Mouse (Mus musculus) embryonic facial prominence, embryonic 12.5 days (tissue): ENCODE results near the gene Prickle4. TPM values are rescaled to one million over a fixed set of nuclear protein-coding genes. Genes with fewer than 3 reads are reported as not detected.

Experiments
- ATAC-seq: fragments of 200-750 bp; cut with Nextera tagmentation; 2 replicates; pipeline ENCODE4 v1.8.0; 2017; ENCODE audit not compliant: insufficient number of reproducible peaks, insufficient read depth, low FRiP score, low TSS enrichment
- H3K27ac ChIP-seq: fragments of 300-500 bp; sonication (generic); 2 replicates; pipeline ENCODE4 v1.5.1; 2016; ENCODE audit warnings: mild to moderate bottlenecking
- H3K27me3 ChIP-seq: fragments of 300-500 bp; sonication (generic); 2 replicates; pipeline ENCODE4 v1.6.1; 2016; ENCODE audit warnings: mild to moderate bottlenecking, moderate library complexity
- H3K36me3 ChIP-seq: fragments of 300-500 bp; sonication (generic); 2 replicates; pipeline ENCODE4 v1.6.1; 2016; ENCODE audit warnings: mild to moderate bottlenecking
- H3K4me1 ChIP-seq: fragments of 300-500 bp; sonication (generic); 2 replicates; pipeline ENCODE4 v1.6.1; 2016
- H3K4me2 ChIP-seq: fragments of 300-500 bp; sonication (generic); replicated peaks from 2 replicates; pipeline ENCODE4 v1.6.1; 2016; ENCODE audit warnings: mild to moderate bottlenecking, moderate library complexity
- H3K4me3 ChIP-seq: fragments of 300-500 bp; sonication (generic); 2 replicates; pipeline ENCODE4 v1.5.1; 2016; ENCODE audit warnings: mild to moderate bottlenecking
- H3K9ac ChIP-seq: fragments of 300-500 bp; sonication (generic); 2 replicates; pipeline ENCODE4 v1.6.1; 2016; ENCODE audit warnings: mild to moderate bottlenecking, moderate library complexity
- H3K9me3 ChIP-seq: fragments of 300-500 bp; sonication (generic); 2 replicates; pipeline ENCODE4 v1.6.1; 2016; ENCODE audit warnings: mild to moderate bottlenecking, moderate library complexity
- WGBS: fragments of 180-500 bp; shearing (Covaris S2); methylation state at CpG from one replicate; pipeline ENCODE4 v1.1.7; 2016; 5-methylcytosine and 5-hydroxymethylcytosine counted together
- polyA plus RNA-seq: library from polyadenylated mRNA; unstranded; fragments of >200 nt; fragmentation: Nextera tagmentation; extraction: Ambion mirVana; gene quantifications from 2 replicates; pipeline ENCODE4 v1.2.1, GENCODE M21; 2016

Gene Prickle4
- polyA plus RNA-seq, 1 experiment from 2014 or later: 1.2 TPM

DNA sequence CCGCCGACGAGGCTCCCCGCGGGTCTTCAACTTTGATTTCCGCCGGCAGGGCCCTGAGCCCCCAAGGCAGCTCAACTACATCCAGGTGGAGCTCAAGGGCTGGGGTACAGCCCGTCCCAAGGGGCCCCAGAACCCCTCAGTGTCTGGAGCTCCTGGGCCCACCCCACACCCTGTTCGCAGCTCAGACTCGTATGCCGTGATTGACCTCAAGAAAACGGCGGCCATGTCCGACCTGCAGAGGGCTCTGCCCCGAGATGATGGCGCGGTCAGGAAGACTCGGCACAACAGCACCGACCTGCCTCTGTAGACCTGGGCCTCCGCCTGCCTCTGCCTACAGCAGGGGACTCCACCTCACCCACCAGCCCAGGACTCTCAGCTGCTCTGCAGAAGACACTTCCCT, 9.0 kb upstream of the Prickle4 start:
- Histone ChIP-seq H3K4me1 (peaks cover 11% of the 10 kb centered on the region; the same call in 1 of the 2 replicates), H3K9ac (no peak overlapping the region), H3K27ac (no peak overlapping the region), H3K4me3 (no peak overlapping the region), H3K4me2 (no peak overlapping the region), H3K9me3 (no peaks in the 10 kb centered on the region), H3K36me3 (peaks cover 39% of the 10 kb centered on the region), H3K27me3 (peaks cover 15% of the 10 kb centered on the region)
- 21% methylated on average over 20 of the region's 20 CpGs for WGBS
- 0 out of 2 replicates have a peak, but pooled peaks have one; percentile 11 for ATAC-seq

DNA sequence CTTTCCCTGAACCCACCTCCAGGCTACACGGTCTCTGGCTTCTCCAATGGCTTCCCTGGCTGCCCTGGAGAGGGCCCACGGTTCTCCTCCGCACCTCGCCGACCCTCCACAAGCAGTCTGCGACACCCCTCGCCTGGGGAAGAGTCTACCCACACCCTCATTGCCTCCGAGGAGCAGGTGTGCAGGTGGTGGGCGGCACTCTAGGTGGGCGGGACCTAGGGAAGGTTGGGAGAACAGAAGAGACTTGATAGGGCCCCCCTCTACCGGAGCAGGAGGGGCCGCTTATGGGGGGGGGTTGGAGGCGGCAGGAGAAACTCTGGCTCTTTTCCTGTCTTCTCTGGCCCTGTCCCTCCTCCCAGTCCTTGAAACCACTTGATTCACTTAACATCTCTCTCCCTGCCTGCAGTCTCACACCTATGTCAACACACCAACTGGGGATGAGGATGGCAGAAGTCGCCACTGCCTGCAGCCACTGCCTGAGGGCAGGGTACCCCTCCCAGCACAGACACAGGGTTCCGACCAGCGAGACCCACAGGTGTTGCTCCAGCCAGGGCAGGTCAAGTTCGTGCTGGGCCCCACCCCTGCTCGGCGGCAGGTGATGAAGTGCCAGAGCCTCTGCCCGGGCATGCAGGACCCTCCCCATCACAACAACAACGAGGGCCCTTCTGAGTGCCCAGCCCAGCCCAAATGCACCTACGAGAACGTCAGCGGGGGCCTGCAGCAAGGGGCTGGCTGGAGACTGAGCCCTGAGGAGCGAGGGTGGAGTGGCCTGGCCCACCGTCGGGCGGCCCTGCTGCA, 8.2 kb upstream of the Prickle4 start:
- peaks cover 43% of the 10 kb centered on the region for H3K36me3 ChIP-seq
- H3K9me3 ChIP-seq: no peaks in the 10 kb centered on the region
- H3K4me1 ChIP-seq: peaks cover 11% of the 10 kb centered on the region; the same call in 1 of the 2 replicates
- H3K27me3 ChIP-seq: peaks cover 15% of the 10 kb centered on the region
- H3K4me3 ChIP-seq: no peak overlapping the region
- H3K27ac ChIP-seq: no peak overlapping the region
- 0 out of 2 replicates have a peak, but pooled peaks have one; percentile 13 for ATAC-seq
- 31% methylated on average over 28 of the region's 28 CpGs for WGBS
- H3K4me2 ChIP-seq: no peak overlapping the region
- H3K9ac ChIP-seq: 0 out of 2 replicates have a peak overlapping the region, but pooled peaks have one; percentile 1

DNA sequence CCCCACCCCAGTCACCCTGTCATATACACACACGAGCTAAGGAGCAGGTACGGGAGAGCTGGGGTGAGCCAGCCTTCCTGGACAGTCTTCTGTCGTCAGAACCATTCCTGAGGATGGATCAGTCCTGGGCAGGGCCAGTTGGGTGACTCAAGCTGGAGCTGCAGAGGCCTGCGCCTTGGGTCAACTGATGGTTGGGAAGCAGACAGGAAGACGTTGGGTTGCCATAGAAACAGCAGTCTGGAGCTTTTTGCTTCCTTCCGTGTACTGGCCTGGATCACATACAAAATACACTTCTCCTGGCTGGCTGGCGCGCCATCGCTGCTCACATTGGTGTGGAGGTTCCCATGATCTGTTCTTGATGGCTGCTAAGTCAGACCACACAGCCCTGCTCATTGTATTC, 7.3 kb upstream of the Prickle4 start:
- Histone ChIP-seq H3K36me3 (peaks cover 43% of the 10 kb centered on the region), H3K9ac (no peak overlapping the region), H3K9me3 (no peaks in the 10 kb centered on the region), H3K4me1 (peaks cover 11% of the 10 kb centered on the region; the same call in 1 of the 2 replicates), H3K4me3 (no peak overlapping the region), H3K27ac (no peak overlapping the region), H3K4me2 (no peak overlapping the region), H3K27me3 (peaks cover 15% of the 10 kb centered on the region)
- WGBS: 75% methylated on average over 9 of the region's 9 CpGs
- ATAC-seq: no peak

- no peak for ATAC-seq
- Histone ChIP-seq H3K36me3 (peaks cover 43% of the 10 kb centered on the region), H3K9ac (no peak overlapping the region), H3K4me3 (no peak overlapping the region), H3K27me3 (peaks cover 15% of the 10 kb centered on the region), H3K4me1 (peaks cover 21% of the 10 kb centered on the region), H3K27ac (no peak overlapping the region), H3K9me3 (no peaks in the 10 kb centered on the region), H3K4me2 (no peak overlapping the region)
- WGBS: 78% methylated on average over 2 of the region's 2 CpGs
Measured at GRCm38 (mm10) chr17:47699055-47699454, 4.5 kb upstream of the Prickle4 start.

DNA sequence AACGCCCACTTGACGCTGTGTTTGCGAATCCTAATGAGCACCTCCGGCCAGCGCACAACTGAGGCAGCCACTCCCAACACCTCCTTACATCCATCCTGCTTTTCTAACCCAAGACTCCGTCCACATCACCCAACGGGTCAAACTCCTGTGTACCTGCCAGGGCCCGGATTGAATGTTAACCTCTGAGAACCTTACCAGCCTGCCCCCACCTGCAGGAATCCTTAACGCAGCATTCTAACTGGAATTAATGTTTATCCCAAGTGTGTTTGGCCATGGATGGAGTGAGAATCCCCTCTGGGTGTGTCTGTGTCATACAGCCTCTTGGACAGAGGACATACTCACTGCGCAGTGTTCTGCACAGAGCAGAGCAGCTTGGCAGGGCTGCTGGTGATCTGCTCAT, 3.6 kb upstream of the Prickle4 start:
- 86% methylated on average over 10 of the region's 10 CpGs for WGBS
- no peak overlapping the region for H3K27ac ChIP-seq
- no peak for ATAC-seq
- H3K36me3 ChIP-seq: peaks cover 36% of the 10 kb centered on the region
- no peaks in the 10 kb centered on the region for H3K9me3 ChIP-seq
- H3K4me3 ChIP-seq: no peak overlapping the region
- H3K27me3 ChIP-seq: peaks cover 8% of the 10 kb centered on the region; the same call in 1 of the 2 replicates
- no peak overlapping the region for H3K4me2 ChIP-seq
- no peak overlapping the region for H3K9ac ChIP-seq
- peaks cover 21% of the 10 kb centered on the region for H3K4me1 ChIP-seq

DNA sequence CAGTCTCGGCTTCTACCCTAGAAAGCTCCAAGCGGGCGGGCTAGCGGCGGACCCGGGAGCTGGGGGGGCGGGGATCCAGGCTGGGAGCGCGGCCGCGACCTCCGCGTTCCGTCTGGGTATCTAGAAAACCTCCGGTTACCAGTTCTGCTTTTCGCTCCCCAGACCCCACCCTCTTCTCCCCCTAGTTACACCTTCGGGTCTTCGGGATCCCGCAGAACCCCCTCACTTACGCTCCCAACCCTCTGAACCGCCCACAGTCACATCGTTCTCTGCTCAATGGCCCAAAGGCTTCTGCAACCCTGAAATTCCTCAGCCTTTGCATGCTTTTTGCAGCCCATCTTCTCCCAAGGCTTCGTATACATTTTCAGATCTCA, 788 bp upstream of the Prickle4 start:
- peak overlapping the region; percentile 78 for H3K4me2 ChIP-seq
- H3K27me3 ChIP-seq: no peaks in the 10 kb centered on the region
- H3K4me1 ChIP-seq: peaks cover 13% of the 10 kb centered on the region; the same call in 1 of the 2 replicates
- peak overlapping the region; percentile 57; the same call in 1 of the 2 replicates for H3K27ac ChIP-seq
- 2% methylated on average over 22 of the region's 23 CpGs for WGBS
- ATAC-seq: no peak
- H3K9ac ChIP-seq: peak overlapping the region; percentile 84
- no peaks in the 10 kb centered on the region for H3K9me3 ChIP-seq
- peaks cover 12% of the 10 kb centered on the region for H3K36me3 ChIP-seq
- peak overlapping the region; percentile 80 for H3K4me3 ChIP-seq

- Histone ChIP-seq H3K9me3 (no peaks in the 10 kb centered on the region), H3K27ac (peak within 1 kb of the TSS; percentile 57; the same call in 1 of the 2 replicates), H3K4me1 (peaks cover 16% of the 10 kb centered on the region; the same call in 1 of the 2 replicates), H3K36me3 (peaks cover 5% of the 10 kb centered on the region; the same call in 1 of the 2 replicates), H3K4me3 (peak within 1 kb of the TSS; percentile 80), H3K27me3 (no peaks in the 10 kb centered on the region), H3K9ac (peak within 1 kb of the TSS; percentile 84), H3K4me2 (peak within 1 kb of the TSS; percentile 78)
- ATAC-seq: no peak
- WGBS: 0% methylated on average over 3 of the region's 3 CpGs
Measured at GRCm38 (mm10) chr17:47694442-47694502, 264 bp downstream of the Prickle4 start, which contains the start of gene Gm21981. Gene Gm21981, minus strand, starts transcription at chr17:47694455.

- Histone ChIP-seq H3K9ac (peak overlapping the region; percentile 46), H3K36me3 (peaks cover 5% of the 10 kb centered on the region; the same call in 1 of the 2 replicates), H3K4me1 (peaks cover 19% of the 10 kb centered on the region; the same call in 1 of the 2 replicates), H3K9me3 (no peaks in the 10 kb centered on the region), H3K27ac (no peak overlapping the region), H3K4me2 (peak overlapping the region; percentile 78), H3K27me3 (no peaks in the 10 kb centered on the region), H3K4me3 (peak overlapping the region; percentile 80)
- peak; percentile 10; the same call in 1 of the 2 replicates for ATAC-seq
- WGBS: 39% methylated on average over 13 of the region's 13 CpGs
Measured at GRCm38 (mm10) chr17:47693671-47694441, 680 bp downstream of the Prickle4 start.

GRCm38 (mm10) chr17:47691650-47692049, 2.9 kb downstream of the Prickle4 start:
- 89% methylated on average over 3 of the region's 3 CpGs for WGBS
- ATAC-seq: no peak
- Histone ChIP-seq H3K4me3 (no peak overlapping the region), H3K27me3 (no peaks in the 10 kb centered on the region), H3K4me2 (no peak overlapping the region), H3K4me1 (peaks cover 26% of the 10 kb centered on the region), H3K27ac (no peak overlapping the region), H3K36me3 (no peaks in the 10 kb centered on the region), H3K9ac (no peak overlapping the region), H3K9me3 (no peaks in the 10 kb centered on the region)

DNA sequence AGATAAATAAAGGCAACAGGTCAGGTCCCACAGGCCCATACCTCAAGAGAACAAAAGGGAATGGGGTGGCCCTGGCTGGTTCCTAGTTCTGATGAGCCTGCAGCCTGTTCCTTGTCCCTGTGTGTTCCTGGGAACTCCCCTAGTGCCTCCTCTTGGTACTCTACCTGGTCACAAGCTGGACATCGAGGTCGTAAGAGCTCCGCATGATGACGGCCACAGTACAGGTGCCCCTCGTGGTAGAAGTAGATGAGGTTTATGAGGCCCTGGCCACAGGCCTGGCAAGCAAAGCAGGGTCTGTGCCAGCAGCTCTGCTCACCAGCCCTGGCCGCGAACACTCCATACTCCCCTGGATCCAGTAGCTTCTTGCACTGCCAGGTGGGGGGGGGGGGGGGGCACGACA, 4.6 kb downstream of the Prickle4 start:
- no peak overlapping the region for H3K9ac ChIP-seq
- no peak for ATAC-seq
- H3K4me1 ChIP-seq: peaks cover 20% of the 10 kb centered on the region
- H3K4me3 ChIP-seq: peak overlapping the region; percentile 74; the same call in 1 of the 2 replicates
- 81% methylated on average over 8 of the region's 8 CpGs for WGBS
- H3K4me2 ChIP-seq: peak overlapping the region; percentile 90
- H3K36me3 ChIP-seq: peaks cover 10% of the 10 kb centered on the region; the same call in 1 of the 2 replicates
- H3K27me3 ChIP-seq: no peaks in the 10 kb centered on the region
- H3K27ac ChIP-seq: no peak overlapping the region
- H3K9me3 ChIP-seq: no peaks in the 10 kb centered on the region

GRCm38 (mm10) chr17:47688608-47689575, 5.6 kb downstream of the Prickle4 start, which contains the start of gene Frs3:
Gene Frs3, plus strand, starts transcription at chr17:47689030.
- Histone ChIP-seq H3K4me2 (peak within 1 kb of the TSS; percentile 90), H3K4me3 (peak within 1 kb of the TSS; percentile 74), H3K9me3 (no peaks in the 10 kb centered on the region), H3K27ac (peak within 1 kb of the TSS; percentile 86), H3K36me3 (peaks cover 17% of the 10 kb centered on the region), H3K27me3 (no peaks in the 10 kb centered on the region), H3K9ac (peak within 1 kb of the TSS; percentile 77), H3K4me1 (peaks cover 16% of the 10 kb centered on the region)
- WGBS: 1% methylated on average over 58 of the region's 58 CpGs
- ATAC-seq: peak; percentile 65
